Mouse (Mus musculus) erythroblast, embryonic 14.5 days (primary cell): ENCODE measurements around the gene Slc25a30.

Experiments
- GATA1 ChIP-seq: IDR thresholded peaks from 2 replicates; pipeline ENCODE4 v1.6.1; 2012; ENCODE audit warnings: low read length, inconsistent platforms, mixed read lengths
- TAL1 ChIP-seq: IDR thresholded peaks from 3 replicates; pipeline ENCODE4 v1.6.1; 2012; ENCODE audit warnings: low read length, inconsistent platforms, mixed read lengths

DNA sequence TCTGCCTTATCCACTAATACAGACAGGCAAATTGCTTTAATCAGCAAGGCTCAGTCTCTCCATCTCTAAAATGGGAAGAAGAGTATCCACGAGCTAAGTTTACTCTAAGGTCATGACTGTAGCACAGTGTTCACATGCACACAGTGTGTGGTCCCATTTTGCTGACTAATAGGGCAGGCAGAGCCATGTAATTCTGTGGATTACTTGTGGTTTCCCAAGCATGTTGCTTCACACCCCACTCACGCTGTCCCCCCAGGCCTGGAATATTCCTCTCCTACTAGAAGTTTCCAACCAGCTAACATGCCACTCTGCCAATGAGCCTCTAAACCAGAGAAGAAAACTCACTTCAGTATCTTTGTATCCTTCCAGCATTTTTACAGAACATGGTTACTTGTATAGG, 31.7 kb upstream of the Slc25a30 start:
- TF ChIP-seq TAL1 (no peak), GATA1 (no peak)
